Mouse (Mus musculus): ENCODE measurements around the gene Iqgap2. TPM values are rescaled to one million over a fixed set of nuclear protein-coding genes. Genes with fewer than 3 reads are reported as not detected.

Gene Iqgap2
- polyA plus RNA-seq, 2 experiments, result 10.5 to 12.7 TPM

DNA sequence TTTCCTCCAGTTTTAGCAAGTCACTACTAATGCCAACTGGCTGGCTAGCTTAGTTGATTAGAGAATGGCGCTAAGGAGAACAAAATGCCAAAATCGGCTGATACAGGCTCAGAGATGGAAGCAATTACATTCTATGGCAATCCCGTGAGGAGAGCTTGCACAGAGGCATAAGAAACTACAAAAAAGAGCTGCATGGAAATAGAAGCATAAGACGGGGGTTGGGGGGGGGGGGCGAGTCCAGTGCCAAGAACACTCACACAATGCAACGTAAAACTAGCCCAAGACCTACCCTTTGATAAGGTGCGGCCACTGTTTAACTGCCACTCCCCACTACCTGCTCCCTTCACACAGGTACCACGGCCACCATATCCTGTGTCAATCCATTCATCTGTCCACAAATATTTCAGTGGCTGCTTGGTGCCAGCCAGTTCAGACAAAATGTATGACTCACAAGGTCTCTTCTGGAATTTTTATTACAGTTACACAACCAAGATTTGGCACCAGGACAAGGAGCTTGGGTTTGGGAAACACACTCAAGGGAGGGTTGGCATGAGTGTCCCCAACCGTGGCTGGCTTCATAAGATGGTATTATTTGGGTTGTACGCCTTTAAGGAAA lies 48.2 kb downstream of the Iqgap2 start:
- Histone ChIP-seq H3K4me2 (replicated peaks; ENCODE audit: low read depth, low read length, severe bottlenecking) (no peak overlapping the region), H3K27ac (replicated peaks; ENCODE audit: low read depth, low read length) (no peak overlapping the region), H3K27me3 (ENCODE audit: control insufficient read depth, insufficient read depth, low read length) (no peaks in the 10 kb centered on the region), H3K4me1 (ENCODE audit: control insufficient read depth, insufficient read depth, low read length) (no peaks in the 10 kb centered on the region), H3K36me3 (ENCODE audit: control insufficient read depth, insufficient read depth, low read length) (no peaks in the 10 kb centered on the region), H3K9me3 (ENCODE audit: control insufficient read depth, low read length) (no peaks in the 10 kb centered on the region), H3K9ac (ENCODE audit: low read depth, low read length, severe bottlenecking) (no peak overlapping the region), H3K4me3 (replicated peaks; ENCODE audit: low read length) (no peak overlapping the region)
- DNase-seq (ENCODE audit: low spot score) (no peak), ATAC-seq (ENCODE audit: low FRiP score, low read depth) (no peak)
- TF ChIP-seq POLR2A (IDR thresholded peaks at IDR 0.05; ENCODE audit: borderline replicate concordance, extremely low read depth, insufficient read depth, insufficient read length), result no peak
- 83% methylated on average over 10 of the region's 10 CpGs for WGBS

DNA sequence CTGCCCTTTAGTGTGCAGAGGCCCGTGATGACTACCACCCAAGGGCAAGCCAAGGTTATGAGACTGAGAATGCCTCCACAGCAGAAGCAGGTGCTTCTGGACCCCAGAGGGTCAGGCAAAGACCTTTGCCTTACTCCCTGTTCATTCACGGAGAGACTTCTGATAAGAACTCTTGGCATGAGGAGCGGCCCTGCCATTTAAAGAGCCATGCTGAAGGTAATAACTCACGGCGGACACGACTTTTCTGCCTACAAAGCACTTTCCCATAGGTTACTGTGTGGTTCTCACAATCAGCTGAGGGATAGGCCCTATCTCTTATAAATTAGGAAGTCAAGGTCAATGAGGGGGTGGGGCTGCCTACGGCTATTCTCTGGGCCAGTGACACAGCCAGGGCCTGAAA lies 48.9 kb downstream of the Iqgap2 start:
- WGBS, result 78% methylated on average over 7 of the region's 7 CpGs
- no peak overlapping the region for H3K4me2 ChIP-seq (replicated peaks; ENCODE audit: low read depth, low read length, severe bottlenecking)
- H3K36me3 ChIP-seq (ENCODE audit: control insufficient read depth, insufficient read depth, low read length), result no peaks in the 10 kb centered on the region
- no peak overlapping the region for H3K27ac ChIP-seq (replicated peaks; ENCODE audit: low read depth, low read length)
- no peak for TF ChIP-seq POLR2A (IDR thresholded peaks at IDR 0.05; ENCODE audit: borderline replicate concordance, extremely low read depth, insufficient read depth, insufficient read length)
- DNase-seq (ENCODE audit: low spot score) (no peak), ATAC-seq (ENCODE audit: low FRiP score, low read depth) (no peak)
- H3K4me3 ChIP-seq (replicated peaks; ENCODE audit: low read length), result no peak overlapping the region
- no peaks in the 10 kb centered on the region for H3K27me3 ChIP-seq (ENCODE audit: control insufficient read depth, insufficient read depth, low read length)
- H3K9me3 ChIP-seq (ENCODE audit: control insufficient read depth, low read length), result no peaks in the 10 kb centered on the region
- H3K9ac ChIP-seq (ENCODE audit: low read depth, low read length, severe bottlenecking), result no peak overlapping the region
- no peaks in the 10 kb centered on the region for H3K4me1 ChIP-seq (ENCODE audit: control insufficient read depth, insufficient read depth, low read length)

DNA sequence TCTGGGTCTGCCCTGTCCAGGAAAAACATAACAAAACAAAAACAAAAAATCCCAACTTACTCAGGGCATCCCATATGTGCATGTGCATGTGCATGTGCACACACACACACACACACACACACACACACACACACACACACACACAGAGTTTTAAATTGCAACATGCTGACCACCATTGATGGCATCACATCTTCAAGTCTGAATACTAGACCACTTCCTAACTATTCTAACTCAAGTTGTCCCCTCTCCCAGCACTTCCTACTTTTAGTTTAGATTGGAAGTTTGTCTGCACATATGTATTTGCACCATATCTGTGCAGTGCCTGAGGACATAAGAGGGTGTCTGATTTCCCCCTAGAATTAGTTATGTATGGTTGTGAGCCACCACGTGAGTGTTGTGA lies 49.8 kb downstream of the Iqgap2 start:
- Histone ChIP-seq H3K27me3 (ENCODE audit: control insufficient read depth, insufficient read depth, low read length) (no peaks in the 10 kb centered on the region), H3K27ac (replicated peaks; ENCODE audit: low read depth, low read length) (no peak overlapping the region), H3K36me3 (ENCODE audit: control insufficient read depth, insufficient read depth, low read length) (no peaks in the 10 kb centered on the region), H3K4me2 (replicated peaks; ENCODE audit: low read depth, low read length, severe bottlenecking) (no peak overlapping the region), H3K9ac (ENCODE audit: low read depth, low read length, severe bottlenecking) (no peak overlapping the region), H3K4me1 (ENCODE audit: control insufficient read depth, insufficient read depth, low read length) (no peaks in the 10 kb centered on the region), H3K9me3 (ENCODE audit: control insufficient read depth, low read length) (no peaks in the 10 kb centered on the region), H3K4me3 (replicated peaks; ENCODE audit: low read length) (no peak overlapping the region)
- ATAC-seq (ENCODE audit: low FRiP score, low read depth) (no peak), DNase-seq (ENCODE audit: low spot score) (no peak)
- TF ChIP-seq POLR2A (IDR thresholded peaks at IDR 0.05; ENCODE audit: borderline replicate concordance, extremely low read depth, insufficient read depth, insufficient read length), result no peak
- 77% methylated on average over 1 of the region's 1 CpGs for WGBS

DNA sequence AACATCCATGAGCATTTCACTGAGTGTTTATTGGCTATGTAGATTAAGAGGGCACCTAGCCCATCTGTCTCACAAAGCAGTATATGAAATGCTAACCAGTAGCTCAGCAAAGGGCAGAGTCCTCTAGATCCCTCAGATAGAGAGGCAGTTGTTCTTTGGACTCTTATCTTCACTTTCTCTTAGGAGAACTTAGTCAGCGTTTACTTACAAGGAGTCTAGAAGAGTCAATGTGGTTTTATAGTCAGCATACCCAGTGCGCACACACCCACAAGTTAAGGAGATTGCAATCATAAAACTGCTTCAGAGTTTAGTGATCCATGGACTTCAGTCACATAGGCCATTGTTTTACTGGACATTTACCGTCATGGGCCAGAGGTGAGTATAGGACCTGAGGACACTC lies 54.8 kb downstream of the Iqgap2 start:
- ATAC-seq (ENCODE audit: low FRiP score, low read depth), result no peak
- TF ChIP-seq POLR2A (IDR thresholded peaks at IDR 0.05; ENCODE audit: borderline replicate concordance, extremely low read depth, insufficient read depth, insufficient read length), result no peak
- no peaks in the 10 kb centered on the region for H3K27me3 ChIP-seq (ENCODE audit: control insufficient read depth, insufficient read depth, low read length)
- no peaks in the 10 kb centered on the region for H3K9me3 ChIP-seq (ENCODE audit: control insufficient read depth, low read length)
- no peak overlapping the region for H3K27ac ChIP-seq (replicated peaks; ENCODE audit: low read depth, low read length)
- 86% methylated on average over 3 of the region's 3 CpGs for WGBS
- H3K4me2 ChIP-seq (replicated peaks; ENCODE audit: low read depth, low read length, severe bottlenecking), result no peak overlapping the region
- no peak overlapping the region for H3K4me3 ChIP-seq (replicated peaks; ENCODE audit: low read length)
- no peak overlapping the region for H3K9ac ChIP-seq (ENCODE audit: low read depth, low read length, severe bottlenecking)
- 0 out of 2 replicates have a peak, but pooled peaks cover 4% of the 10 kb centered on the region for H3K36me3 ChIP-seq (ENCODE audit: control insufficient read depth, insufficient read depth, low read length)
- DNase-seq (ENCODE audit: low spot score), result no peak
- peaks cover 19% of the 10 kb centered on the region for H3K4me1 ChIP-seq (ENCODE audit: control insufficient read depth, insufficient read depth, low read length)

DNA sequence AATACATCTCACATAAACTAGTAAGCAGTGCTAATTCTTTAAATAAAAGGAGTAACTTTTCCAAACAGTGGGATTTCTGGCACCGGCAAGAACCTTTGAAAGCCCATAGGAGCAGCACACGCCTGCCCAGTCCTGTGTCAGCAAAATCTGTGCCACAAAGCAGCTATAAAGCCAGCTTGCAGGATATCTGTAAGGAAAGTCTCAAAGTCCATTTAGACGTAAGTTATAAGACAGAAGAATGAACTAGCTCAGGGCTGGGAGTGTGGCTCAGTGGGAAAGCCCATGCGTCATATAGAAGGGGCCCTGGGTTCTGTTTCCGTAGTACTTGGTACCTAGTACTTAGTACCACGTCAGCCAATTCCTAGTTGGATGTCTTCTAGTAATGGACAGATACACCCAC lies 58.2 kb downstream of the Iqgap2 start:
- TF ChIP-seq POLR2A (IDR thresholded peaks at IDR 0.05; ENCODE audit: borderline replicate concordance, extremely low read depth, insufficient read depth, insufficient read length), result no peak
- peaks cover 20% of the 10 kb centered on the region for H3K4me1 ChIP-seq (ENCODE audit: control insufficient read depth, insufficient read depth, low read length)
- no peak overlapping the region for H3K4me2 ChIP-seq (replicated peaks; ENCODE audit: low read depth, low read length, severe bottlenecking)
- H3K27me3 ChIP-seq (ENCODE audit: control insufficient read depth, insufficient read depth, low read length), result no peaks in the 10 kb centered on the region
- peak overlapping the region; percentile 48; the same call in 1 of the 2 replicates for H3K27ac ChIP-seq (replicated peaks; ENCODE audit: low read depth, low read length)
- 0 out of 2 replicates have a peak, but pooled peaks cover 4% of the 10 kb centered on the region for H3K36me3 ChIP-seq (ENCODE audit: control insufficient read depth, insufficient read depth, low read length)
- WGBS, result 74% methylated on average over 6 of the region's 6 CpGs
- no peak for DNase-seq (ENCODE audit: low spot score)
- no peak overlapping the region for H3K9ac ChIP-seq (ENCODE audit: low read depth, low read length, severe bottlenecking)
- no peaks in the 10 kb centered on the region for H3K9me3 ChIP-seq (ENCODE audit: control insufficient read depth, low read length)
- no peak for ATAC-seq (ENCODE audit: low FRiP score, low read depth)
- H3K4me3 ChIP-seq (replicated peaks; ENCODE audit: low read length), result no peak overlapping the region
